Mouse (Mus musculus) midbrain, embryonic 11.5 days (tissue): ENCODE results near the gene Usp24. TPM values are rescaled to one million over a fixed set of nuclear protein-coding genes. Genes with fewer than 3 reads are reported as not detected.
A peak's percentile ranks its signal among the peaks of the same experiment; 100 is the strongest.
"Not testable (repeated sequence)": the region's sequence is repeated elsewhere in the genome, so short reads cannot be mapped to it uniquely, and the experiment has no call there.

ENCODE experiments used
- ATAC-seq: fragments of 200-750 bp; cut with Nextera tagmentation; 2 replicates; pipeline ENCODE4 v1.8.0; 2017; ENCODE audit warnings: moderate TSS enrichment, moderate library complexity; ENCODE audit not compliant: low FRiP score
- DNase-seq: peaks from one replicate; pipeline ENCODE4 v3.0.0; 2015; ENCODE audit warnings: low spot score; ENCODE audit errors: missing footprints
- H3K27ac ChIP-seq: fragments of 300-500 bp; sonication (generic); 2 replicates; pipeline ENCODE4 v1.5.1; 2014; ENCODE audit warnings: low read depth, low read length
- H3K27me3 ChIP-seq: fragments of 300-500 bp; sonication (generic); 2 replicates; pipeline ENCODE4 v1.6.1; 2014; ENCODE audit warnings: mild to moderate bottlenecking, low read length, moderate library complexity, mixed read lengths; ENCODE audit not compliant: control insufficient read depth, insufficient read depth
- H3K36me3 ChIP-seq: fragments of 300-500 bp; sonication (generic); 2 replicates; pipeline ENCODE4 v1.6.1; 2014; ENCODE audit warnings: mild to moderate bottlenecking, low read length, moderate library complexity, mixed read lengths; ENCODE audit not compliant: control insufficient read depth, insufficient read depth
- H3K4me1 ChIP-seq: fragments of 300-500 bp; sonication (generic); 2 replicates; pipeline ENCODE4 v1.6.1; 2014; ENCODE audit warnings: low read length; ENCODE audit not compliant: control insufficient read depth, insufficient read depth
- H3K4me2 ChIP-seq: fragments of 300-500 bp; sonication (generic); 2 replicates; pipeline ENCODE4 v1.6.1; 2014; ENCODE audit warnings: mild to moderate bottlenecking, moderate library complexity
- H3K4me3 ChIP-seq: fragments of 300-500 bp; sonication (generic); 2 replicates; pipeline ENCODE4 v1.5.1; 2014; ENCODE audit warnings: low read depth, low read length
- H3K9ac ChIP-seq: fragments of 300-500 bp; sonication (generic); 2 replicates; pipeline ENCODE4 v1.6.1; 2014; ENCODE audit warnings: low read length
- H3K9me3 ChIP-seq: fragments of 300-500 bp; sonication (generic); 2 replicates; pipeline ENCODE4 v1.6.1; 2016; ENCODE audit warnings: low read length; ENCODE audit not compliant: control insufficient read depth
- WGBS: fragments of 180-500 bp; shearing (Covaris S2); extraction: QIAGEN DNeasy Blood & Tissue Kit; methylation state at CpG from one replicate; pipeline ENCODE4 v1.1.7; 2014; 5-methylcytosine and 5-hydroxymethylcytosine counted together
- polyA plus RNA-seq: library from polyadenylated mRNA; unstranded; fragments of >200 nt; fragmentation: Nextera tagmentation; extraction: Ambion mirVana; gene quantifications from 2 replicates; pipeline ENCODE4 v1.2.1, GENCODE M21; 2014

Usp24 gene
- polyA plus RNA-seq, 1 experiment from 2014 or later: 10.0 TPM

GRCm38 (mm10) chr4:106330371-106330819 is 14.4 kb downstream of the Usp24 start:
- H3K4me1 ChIP-seq: no peaks in the 10 kb centered on the region
- H3K4me3 ChIP-seq: no peak overlapping the region
- H3K4me2 ChIP-seq: no peak overlapping the region
- no peak overlapping the region for H3K27ac ChIP-seq
- no peaks in the 10 kb centered on the region for H3K9me3 ChIP-seq
- ATAC-seq (no peak), DNase-seq (peak; percentile 87)
- WGBS: 90% methylated on average over 5 of the region's 5 CpGs
- H3K9ac ChIP-seq: no peak overlapping the region
- no peaks in the 10 kb centered on the region for H3K27me3 ChIP-seq
- no peaks in the 10 kb centered on the region for H3K36me3 ChIP-seq

GRCm38 (mm10) chr4:106333071-106333470 is 17.1 kb downstream of the Usp24 start:
- Histone ChIP-seq H3K27ac (no peak overlapping the region), H3K9ac (no peak overlapping the region), H3K36me3 (no peaks in the 10 kb centered on the region), H3K4me1 (no peaks in the 10 kb centered on the region), H3K27me3 (no peaks in the 10 kb centered on the region), H3K4me3 (no peak overlapping the region), H3K9me3 (no peaks in the 10 kb centered on the region), H3K4me2 (no peak overlapping the region)
- no peak for ATAC-seq
- no peak for DNase-seq
- WGBS: 80% methylated on average over 3 of the region's 3 CpGs

GRCm38 (mm10) chr4:106333584-106333983 is 17.6 kb downstream of the Usp24 start:
- H3K4me2 ChIP-seq: no peak overlapping the region
- H3K27ac ChIP-seq: no peak overlapping the region
- WGBS: 86% methylated on average over 2 of the region's 2 CpGs
- ATAC-seq: no peak
- no peaks in the 10 kb centered on the region for H3K36me3 ChIP-seq
- H3K9me3 ChIP-seq: no peaks in the 10 kb centered on the region
- H3K27me3 ChIP-seq: no peaks in the 10 kb centered on the region
- H3K4me3 ChIP-seq: no peak overlapping the region
- H3K4me1 ChIP-seq: no peaks in the 10 kb centered on the region
- no peak for DNase-seq
- no peak overlapping the region for H3K9ac ChIP-seq

DNA sequence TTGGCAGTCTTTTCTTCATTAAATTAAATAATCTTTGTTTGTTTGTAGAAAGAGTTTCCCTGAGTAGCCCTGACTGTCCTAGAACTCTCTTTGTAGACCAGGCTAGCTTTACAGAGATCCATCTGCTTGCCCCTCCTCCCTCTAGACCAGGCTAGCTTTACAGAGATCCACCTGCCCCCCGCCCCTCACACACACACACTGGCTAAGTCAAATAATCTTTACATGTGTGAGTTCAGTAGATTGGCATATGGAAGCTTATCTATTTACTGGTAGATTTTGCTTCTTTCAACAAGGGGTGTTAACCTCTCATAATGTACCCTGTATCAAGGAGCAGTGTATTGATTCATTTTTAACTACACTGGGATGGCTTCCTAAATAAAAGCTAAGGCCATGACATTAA is 19.8 kb downstream of the Usp24 start:
- Histone ChIP-seq H3K4me3 (no peak overlapping the region), H3K9me3 (no peaks in the 10 kb centered on the region), H3K27ac (no peak overlapping the region), H3K4me2 (no peak overlapping the region), H3K36me3 (no peaks in the 10 kb centered on the region), H3K27me3 (no peaks in the 10 kb centered on the region), H3K4me1 (no peaks in the 10 kb centered on the region), H3K9ac (no peak overlapping the region)
- WGBS: 97% methylated on average over 1 of the region's 1 CpGs
- DNase-seq (no peak), ATAC-seq (no peak)

GRCm38 (mm10) chr4:106347664-106348063 is 31.7 kb downstream of the Usp24 start:
- Histone ChIP-seq H3K4me1 (no peaks in the 10 kb centered on the region), H3K9me3 (no peaks in the 10 kb centered on the region), H3K36me3 (no peaks in the 10 kb centered on the region; the same call in 1 of the 2 replicates), H3K9ac (no peak overlapping the region), H3K4me3 (no peak overlapping the region), H3K27me3 (no peaks in the 10 kb centered on the region), H3K4me2 (no peak overlapping the region), H3K27ac (no peak overlapping the region)
- ATAC-seq (no peak), DNase-seq (no peak)
- 86% methylated on average over 1 of the region's 1 CpGs for WGBS

DNA sequence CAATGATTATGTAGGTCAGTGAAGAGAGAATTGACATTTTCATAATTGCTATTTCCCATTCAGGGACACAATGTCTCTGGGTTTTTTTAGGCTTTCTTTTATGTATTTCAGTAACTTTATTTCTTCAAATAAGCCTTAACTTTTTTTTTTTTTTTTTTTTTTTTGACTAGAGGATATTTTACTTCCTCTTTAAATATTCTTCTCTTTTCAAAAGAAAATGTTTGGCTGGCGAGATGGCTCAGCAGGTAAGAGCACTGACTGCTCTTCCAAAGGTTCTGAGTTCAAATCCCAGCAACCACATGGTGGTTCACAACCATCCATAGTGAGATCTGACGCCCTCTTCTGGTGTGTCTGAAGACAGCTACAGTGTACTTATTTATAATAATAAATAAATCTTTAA is 39.0 kb downstream of the Usp24 start:
- WGBS: 87% methylated on average over 2 of the region's 2 CpGs
- not testable (repeated sequence) for H3K4me2 ChIP-seq, DNase-seq, H3K9ac ChIP-seq, H3K27me3 ChIP-seq, H3K9me3 ChIP-seq, H3K36me3 ChIP-seq, H3K4me1 ChIP-seq, H3K27ac ChIP-seq, ATAC-seq, H3K4me3 ChIP-seq

DNA sequence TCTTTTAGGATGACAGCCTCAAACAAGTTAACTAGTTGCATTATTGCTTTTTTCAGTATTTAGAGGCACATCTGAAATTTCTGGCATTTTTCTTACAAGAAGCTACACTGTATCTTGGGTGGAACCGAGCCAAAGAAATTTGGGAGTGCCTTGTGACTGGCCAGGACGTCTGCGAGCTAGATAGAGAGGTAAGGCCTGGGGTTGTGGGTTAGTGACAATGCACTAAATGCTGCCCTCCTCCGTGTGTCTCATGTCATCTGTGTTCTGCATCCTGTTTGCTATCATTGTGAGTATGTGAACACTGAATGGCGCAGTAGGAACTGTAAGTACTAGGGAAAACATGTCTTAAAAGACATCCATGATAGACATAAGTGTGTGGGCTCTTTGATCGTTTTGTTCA is 54.0 kb downstream of the Usp24 start:
- DNase-seq (no peak), ATAC-seq (no peak)
- no peaks in the 10 kb centered on the region for H3K27me3 ChIP-seq
- H3K9me3 ChIP-seq: no peaks in the 10 kb centered on the region
- H3K36me3 ChIP-seq: 0 out of 2 replicates have a peak, but pooled peaks cover 2% of the 10 kb centered on the region
- H3K4me3 ChIP-seq: no peak overlapping the region
- no peaks in the 10 kb centered on the region for H3K4me1 ChIP-seq
- WGBS: 90% methylated on average over 6 of the region's 6 CpGs
- H3K9ac ChIP-seq: no peak overlapping the region
- H3K27ac ChIP-seq: no peak overlapping the region
- no peak overlapping the region for H3K4me2 ChIP-seq

DNA sequence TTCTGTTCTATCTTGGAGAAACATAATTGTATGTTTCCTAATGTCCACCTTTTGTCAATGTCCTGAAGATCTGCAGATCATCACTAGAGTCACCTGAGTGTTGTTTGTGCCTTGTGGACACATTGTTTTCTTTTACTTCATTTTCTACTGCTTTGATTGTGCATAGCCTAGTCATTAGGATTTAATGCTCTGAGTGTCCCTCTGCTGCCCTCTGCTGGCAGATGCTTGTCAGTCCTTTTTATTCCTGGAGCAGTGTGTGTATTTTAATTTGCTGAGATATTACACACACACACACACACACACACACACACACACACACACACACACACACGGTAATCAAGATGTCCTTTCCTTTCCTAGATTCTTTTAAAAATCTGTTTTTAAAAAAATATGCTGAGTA is 59.8 kb downstream of the Usp24 start:
- no peaks in the 10 kb centered on the region for H3K9me3 ChIP-seq
- H3K9ac ChIP-seq: no peak overlapping the region
- H3K27me3 ChIP-seq: no peaks in the 10 kb centered on the region
- no peak overlapping the region for H3K4me3 ChIP-seq
- peak; percentile 93 for DNase-seq
- peaks cover 6% of the 10 kb centered on the region; the same call in 1 of the 2 replicates for H3K36me3 ChIP-seq
- no peak for ATAC-seq
- WGBS: 54% methylated on average over 1 of the region's 1 CpGs
- no peaks in the 10 kb centered on the region for H3K4me1 ChIP-seq
- H3K4me2 ChIP-seq: no peak overlapping the region
- no peak overlapping the region for H3K27ac ChIP-seq

- Histone ChIP-seq H3K9me3 (no peaks in the 10 kb centered on the region), H3K9ac (no peak overlapping the region), H3K27me3 (no peaks in the 10 kb centered on the region), H3K4me2 (no peak overlapping the region), H3K27ac (no peak overlapping the region), H3K36me3 (peaks cover 8% of the 10 kb centered on the region; the same call in 1 of the 2 replicates), H3K4me1 (no peaks in the 10 kb centered on the region), H3K4me3 (no peak overlapping the region)
- ATAC-seq (no peak), DNase-seq (no peak)
- 84% methylated on average over 14 of the region's 14 CpGs for WGBS
Observed at GRCm38 (mm10) chr4:106378839-106379572, 63.0 kb downstream of the Usp24 start.
